Mouse (Mus musculus): Measurements from ENCODE around the gene Lancl3. TPM values are rescaled to one million over a fixed set of nuclear protein-coding genes. Genes with fewer than 3 reads are reported as not detected.

Lancl3 gene
- total RNA-seq (2023): not detected

GRCm38 (mm10) chrX:9199761-9200371 lies at the start of gene Lancl3:
Gene Lancl3 (plus strand): TSS chrX:9199902.

GRCm38 (mm10) chrX:9256766-9257165 lies 57.1 kb downstream of the Lancl3 start, which contains the start of gene Gm14862:
Gene Gm14862 (minus strand): TSS chrX:9256899.

GRCm38 (mm10) chrX:9272460-9273361 lies 73.0 kb downstream of the Lancl3 start, which contains the start of gene Xk:
Gene Xk (plus strand): TSS chrX:9272756.

GRCm38 (mm10) chrX:9283464-9283863 lies 83.8 kb downstream of the Lancl3 start, which contains the start of gene H2al1m:
Gene H2al1m (plus strand): TSS chrX:9283764.

Other genes starting within 250 kb of the Lancl3 start
- not detected for gene Fthl17b, start 236.9 kb upstream of the Lancl3 start, total RNA-seq (2023)
- not detected for gene Fthl17c, start 223.3 kb upstream of the Lancl3 start, total RNA-seq (2023)
- not detected for gene Fthl17d, start 213.1 kb upstream of the Lancl3 start, total RNA-seq (2023)
- not detected for gene Fthl17e, start 166.4 kb upstream of the Lancl3 start, total RNA-seq (2023)
- not detected for gene Fthl17f, start 136.9 kb upstream of the Lancl3 start, total RNA-seq (2023)
- gene 4930402K13Rik, start 95.3 kb upstream of the Lancl3 start, total RNA-seq (2023): not detected
- gene Gm14862, start 57.0 kb downstream of the Lancl3 start, total RNA-seq (2023): not detected
- gene Xk, start 72.9 kb downstream of the Lancl3 start, total RNA-seq (2023): 1.1 TPM
- not detected for gene H2al1m, start 83.9 kb downstream of the Lancl3 start, total RNA-seq (2023)
- not detected for gene H2al1k, start 150.7 kb downstream of the Lancl3 start, total RNA-seq (2023)